Mouse (Mus musculus): ENCODE measurements around the gene Csrnp3. TPM values are rescaled to one million over a fixed set of nuclear protein-coding genes. Genes with fewer than 3 reads are reported as not detected.

The Csrnp3 gene
- total RNA-seq, 2 experiments from 2014 or later: 72.7 to 82.4 TPM

Other genes with a start within 250 kb of the Csrnp3 start
- 100 to 1,000 TPM; 239 to 265 TPM for gene Scn2a, start 225.0 kb upstream of the Csrnp3 start, total RNA-seq (2021)